Mouse (Mus musculus) urinary bladder, postnatal 36 days (tissue): Measurements from ENCODE around the gene Ctsc.
A peak's percentile ranks its signal among the peaks of the same experiment; 100 is the strongest.

Experiments used
- DNase-seq, 2 experiments: peaks; one replicate each; pipeline ENCODE4 v3.0.0; 2022; ENCODE audit warnings: low spot score in 2 of 2, mixed read lengths in 1 of 2

The Ctsc gene

DNA sequence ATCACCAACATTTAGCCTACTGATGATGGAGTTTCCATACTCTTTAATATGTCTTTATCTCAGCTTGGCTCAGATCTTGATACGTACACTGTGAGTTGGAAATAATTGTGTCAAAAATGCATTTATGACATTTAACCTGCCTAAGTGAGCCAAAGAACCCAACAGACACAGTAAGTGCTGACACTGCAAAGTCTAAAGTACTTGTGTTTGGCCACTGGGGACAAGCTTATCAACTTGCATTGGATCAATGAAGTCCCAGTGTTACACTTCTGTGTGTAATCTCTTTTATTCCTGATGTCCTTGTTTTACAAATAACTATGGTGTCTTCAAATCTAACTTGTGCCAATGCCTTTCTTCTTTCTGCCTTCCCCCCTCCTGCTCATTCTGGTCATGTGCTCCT lies 18.1 kb downstream of the Ctsc start:
- no peak for DNase-seq

DNA sequence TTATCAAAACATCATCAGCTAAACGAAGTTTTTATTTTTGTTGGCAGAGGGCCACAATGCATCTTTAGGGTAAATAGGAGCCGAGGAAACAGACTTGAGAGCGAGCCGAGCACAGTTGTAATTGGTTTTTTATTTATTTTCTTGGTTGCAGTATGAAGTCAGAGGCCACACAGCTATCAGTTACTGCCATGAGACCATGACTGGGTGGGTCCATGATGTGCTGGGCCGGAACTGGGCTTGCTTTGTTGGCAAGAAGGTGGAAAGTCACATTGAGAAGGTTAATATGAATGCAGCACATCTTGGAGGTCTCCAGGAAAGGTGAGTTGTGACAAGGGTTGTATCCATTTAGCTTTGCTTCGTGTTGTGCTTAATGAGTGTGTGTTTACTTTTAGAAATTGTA lies 19.0 kb downstream of the Ctsc start:
- no peak for DNase-seq

- no peak for DNase-seq
Measured at GRCm38 (mm10) chr7:88305750-88306149, 27.9 kb downstream of the Ctsc start.

- DNase-seq = no peak
Measured at GRCm38 (mm10) chr7:88306725-88307124, 28.8 kb downstream of the Ctsc start.

- DNase-seq = no peak
Measured at GRCm38 (mm10) chr7:88310398-88311180, 32.7 kb downstream of the Ctsc start.

DNA sequence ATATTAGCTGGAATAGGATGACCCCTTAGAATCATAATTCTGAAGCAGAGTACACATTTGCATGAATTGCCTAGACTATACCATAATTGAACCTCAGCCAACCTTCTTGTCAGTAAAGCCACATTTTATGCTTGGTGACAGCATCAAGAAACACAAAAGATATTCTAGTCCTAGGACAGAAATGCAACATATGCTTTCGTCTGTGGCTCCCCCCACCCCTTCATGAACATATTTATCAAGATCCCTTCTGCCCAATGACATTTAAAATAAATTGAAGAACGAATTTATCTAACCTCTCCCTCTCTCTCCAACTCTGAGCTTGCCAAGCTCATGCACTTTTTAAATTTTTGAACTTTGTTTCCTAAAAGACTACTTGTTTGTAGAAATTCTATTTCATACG lies 38.5 kb downstream of the Ctsc start:
- DNase-seq = no peak

DNA sequence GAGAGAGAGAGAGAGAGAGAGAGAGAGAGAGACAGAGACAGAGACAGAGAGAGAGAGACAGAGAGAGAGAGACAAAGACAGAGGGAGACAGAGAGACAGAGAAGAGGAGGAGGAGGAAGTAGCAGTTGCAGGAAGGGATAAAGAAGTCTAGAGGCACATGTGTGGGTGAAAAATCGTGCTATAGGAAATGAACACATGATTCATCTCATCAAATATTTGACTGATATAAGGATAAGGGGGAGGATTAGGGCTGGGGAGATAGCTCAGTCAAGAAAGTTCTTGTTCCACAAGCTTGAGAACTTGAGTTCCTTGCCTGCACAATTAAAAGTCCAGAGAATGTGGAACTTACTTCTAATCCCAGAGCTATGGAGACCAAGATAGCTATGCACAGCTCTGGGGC lies 40.6 kb downstream of the Ctsc start:
- no peak for DNase-seq

- no peak for DNase-seq
Measured at GRCm38 (mm10) chr7:88318904-88319303, 41.0 kb downstream of the Ctsc start.

- no peak for DNase-seq
Measured at GRCm38 (mm10) chr7:88319414-88320140, 41.7 kb downstream of the Ctsc start.

DNA sequence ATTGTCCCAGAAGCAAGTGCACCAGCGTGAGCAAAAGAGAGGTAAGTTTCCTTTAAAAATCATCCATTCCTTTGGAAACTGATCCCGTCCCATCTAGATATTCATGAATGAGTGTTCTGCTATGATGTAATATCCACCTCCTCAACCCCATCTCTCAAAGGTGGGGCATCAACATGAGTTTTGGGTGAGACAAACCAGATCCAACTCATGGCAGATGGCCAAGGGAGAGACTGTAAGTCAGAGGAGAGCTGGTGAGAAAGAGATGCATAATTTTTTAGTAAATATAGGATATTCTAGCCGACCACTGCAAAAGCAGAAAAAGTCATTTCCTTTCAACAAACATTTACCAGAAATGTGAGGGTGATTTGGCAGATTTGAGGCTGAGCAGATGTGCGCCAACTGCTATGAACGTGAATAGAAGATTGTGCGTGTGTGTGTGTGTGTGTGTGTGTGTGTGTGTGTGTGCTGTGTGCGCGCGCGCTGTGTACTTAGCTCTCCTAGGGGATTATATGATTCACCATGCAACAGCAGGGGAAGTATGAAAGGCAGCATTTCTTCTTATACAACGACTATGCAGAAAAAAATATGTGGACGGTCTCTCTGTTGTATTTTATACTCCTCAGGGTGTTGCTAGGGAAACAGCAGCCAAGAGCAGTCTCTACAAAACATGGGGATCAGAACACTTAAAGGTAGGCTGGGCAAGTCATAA lies 42.9 kb downstream of the Ctsc start:
- DNase-seq = no peak

DNA sequence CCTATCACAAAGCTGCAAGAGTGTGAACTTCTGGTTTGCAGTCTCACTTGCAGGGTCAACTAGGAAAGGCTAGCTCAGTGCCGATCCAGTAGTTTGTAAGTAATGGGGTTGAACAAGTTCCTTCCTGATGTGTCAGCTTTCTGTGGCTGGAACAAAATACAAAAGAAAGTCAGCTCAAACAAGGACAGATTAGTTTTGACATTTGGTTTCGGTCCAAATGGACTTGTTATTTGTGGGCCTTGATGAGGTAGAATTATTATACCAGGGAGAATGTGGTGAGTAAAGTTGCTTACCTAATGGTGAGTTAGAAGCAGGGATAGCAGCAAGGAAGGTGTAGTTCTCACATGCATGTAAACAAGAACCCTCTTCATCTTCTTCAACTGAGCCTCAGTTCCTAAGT lies 44.5 kb downstream of the Ctsc start:
- DNase-seq = no peak

DNA sequence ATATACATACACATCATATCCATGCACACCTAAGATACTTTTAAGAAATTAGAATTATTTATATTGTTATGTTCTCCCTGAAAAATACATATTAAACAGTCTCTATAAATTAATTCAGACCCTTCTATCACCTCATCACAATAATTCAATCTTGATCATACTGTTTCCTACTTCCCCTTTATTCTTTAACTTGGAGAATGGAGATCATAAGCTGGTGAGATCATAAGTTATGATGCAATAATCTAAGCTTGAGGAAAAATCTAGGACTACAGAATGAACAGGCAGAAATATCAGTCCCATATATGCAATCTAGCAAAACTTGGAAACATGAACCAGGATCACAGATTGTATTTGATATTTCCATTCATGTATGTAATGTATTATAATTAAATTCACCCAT lies 49.6 kb downstream of the Ctsc start:
- DNase-seq = no peak

GRCm38 (mm10) chr7:88343828-88344227 lies 65.9 kb downstream of the Ctsc start:
- no peak for DNase-seq

GRCm38 (mm10) chr7:88346035-88346434 lies 68.2 kb downstream of the Ctsc start:
- DNase-seq = peak in 1 of 2 experiments; percentile 6

- peak in 1 of 2 experiments; percentile 18 for DNase-seq
Measured at GRCm38 (mm10) chr7:88356871-88357776, 79.2 kb downstream of the Ctsc start.

GRCm38 (mm10) chr7:88358042-88358878 lies 80.4 kb downstream of the Ctsc start:
- no peak for DNase-seq
